Mouse (Mus musculus): ENCODE results near the gene Vps13d.

DNA sequence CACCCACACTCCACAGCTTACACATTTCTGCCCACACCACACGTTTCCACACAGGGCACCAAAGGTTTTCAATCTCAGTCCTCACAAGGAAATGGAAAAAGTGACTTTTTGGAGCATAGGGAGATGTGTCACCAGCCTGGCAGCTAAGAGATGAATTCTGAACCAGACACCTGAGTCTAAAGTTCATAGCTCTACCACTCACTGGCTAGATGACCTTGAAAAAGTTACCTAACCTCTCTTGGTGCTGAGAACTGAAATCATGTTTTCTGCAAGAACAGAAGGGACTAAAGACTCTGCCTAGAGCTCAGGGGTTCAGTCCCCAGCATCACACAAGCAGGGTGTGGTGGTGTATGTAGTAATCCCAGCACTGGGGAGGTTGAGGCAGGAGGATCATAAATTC is 25.2 kb upstream of the Vps13d start:
- TF ChIP-seq EP300 (IDR thresholded peaks at IDR 0.05; ENCODE audit: low read depth) (no peak), CTCF (IDR thresholded peaks at IDR 0.05; ENCODE audit: low read depth) (no peak)
